Mouse (Mus musculus) spleen, adult 2 months (tissue): ENCODE measurements around the gene Rad51b. TPM values are rescaled to one million over a fixed set of nuclear protein-coding genes. Genes with fewer than 3 reads are reported as not detected.

ENCODE experiments used
- DNase-seq, 2 experiments: peaks; one replicate each; pipeline versions ENCODE4 v3.0.0 to v3.0.0-alpha.2; 2012 to 2021; ENCODE audit warnings: low spot score in 2 of 2, low read depth in 1 of 2
- H3K27ac ChIP-seq: fragments of 200-500 bp; 2 replicates; pipeline ENCODE4 v1.5.1; 2012; ENCODE audit warnings: low read length, inconsistent platforms; ENCODE audit not compliant: insufficient read depth
- H3K27me3 ChIP-seq: fragments of 200-500 bp; 2 replicates; pipeline ENCODE4 v1.6.1; 2012; ENCODE audit warnings: mild to moderate bottlenecking, moderate library complexity, low read length, inconsistent platforms; ENCODE audit not compliant: control insufficient read depth, insufficient read depth
- H3K36me3 ChIP-seq: fragments of 200-500 bp; 2 replicates; pipeline ENCODE4 v1.6.1; 2012; ENCODE audit warnings: mild to moderate bottlenecking, low read length, inconsistent platforms; ENCODE audit not compliant: control insufficient read depth, insufficient read depth
- H3K4me1 ChIP-seq: fragments of 200-500 bp; 2 replicates; pipeline ENCODE4 v1.6.1; 2011; ENCODE audit warnings: inconsistent platforms; ENCODE audit not compliant: control insufficient read depth, insufficient read depth, insufficient read length
- H3K4me3 ChIP-seq: fragments of 200-500 bp; 2 replicates; pipeline ENCODE4 v1.5.1; 2011; ENCODE audit warnings: mild to moderate bottlenecking, inconsistent platforms; ENCODE audit not compliant: insufficient read depth, insufficient read length; ENCODE audit errors: extremely low read depth
- CTCF ChIP-seq: fragments of 200-500 bp; IDR thresholded peaks from 2 replicates; pipeline ENCODE4 v1.5.1; 2011; ENCODE audit warnings: mild to moderate bottlenecking, inconsistent platforms; ENCODE audit not compliant: insufficient read depth, insufficient read length, insufficient replicate concordance; ENCODE audit errors: extremely low read depth
- POLR2A ChIP-seq: fragments of 200-500 bp; IDR thresholded peaks from 2 replicates; pipeline ENCODE4 v1.6.1; 2011; ENCODE audit warnings: low read depth, low read length, inconsistent platforms
- WGBS: fragments of 180-500 bp; shearing (Covaris S2); methylation state at CpG from one replicate; pipeline ENCODE4 v1.1.7; 2018; 5-methylcytosine and 5-hydroxymethylcytosine counted together
- polyA plus RNA-seq: library from polyadenylated mRNA; depleted of rRNA; stranded (reverse); fragments of >200 nt; gene quantifications from 2 replicates; pipeline ENCODE4 v1.2.3, GENCODE M21; 2012; rRNA removed

Rad51b gene
- polyA plus RNA-seq = 0.26 and 0.39 TPM in 2 replicates

DNA sequence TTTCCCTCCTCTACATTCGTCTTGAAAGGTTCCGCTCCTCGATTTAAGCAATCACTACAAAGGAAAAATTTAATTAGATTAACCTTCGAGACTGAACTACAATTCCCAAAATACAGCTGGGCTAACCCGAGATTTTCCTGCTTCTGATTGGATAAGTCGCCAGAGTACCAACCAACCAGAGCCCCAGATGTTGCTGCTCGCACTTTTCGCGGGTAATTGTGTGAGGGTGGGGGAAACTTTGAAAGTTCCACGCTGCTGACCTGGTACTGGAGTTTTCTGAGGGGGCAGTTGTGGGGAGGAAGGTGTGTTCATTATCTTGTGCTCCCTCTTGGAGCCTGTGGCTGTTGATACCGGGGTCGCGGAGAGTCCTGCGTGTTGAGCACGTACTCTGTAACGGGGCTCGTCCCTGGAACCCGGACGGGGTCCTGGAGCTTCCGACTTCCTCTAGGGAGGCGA is at the start of gene Rad51b:
Rad51b (plus strand) TSS at position 162 of the 456 bp plus-strand sequence.
- WGBS = under 1% methylated on average over 21 of the region's 21 CpGs
- peak within 1 kb of the TSS; percentile 76 for H3K4me3 ChIP-seq
- no peak for TF ChIP-seq POLR2A
- TF ChIP-seq CTCF = no peak
- peak; percentile 68 to 78 for DNase-seq
- peaks cover 4% of the 10 kb centered on the region; the same call in 1 of the 2 replicates for H3K36me3 ChIP-seq
- peak within 1 kb of the TSS; percentile 45 for H3K27ac ChIP-seq
- H3K4me1 ChIP-seq = peaks cover 6% of the 10 kb centered on the region; the same call in 1 of the 2 replicates
- no peaks in the 10 kb centered on the region for H3K27me3 ChIP-seq

DNA sequence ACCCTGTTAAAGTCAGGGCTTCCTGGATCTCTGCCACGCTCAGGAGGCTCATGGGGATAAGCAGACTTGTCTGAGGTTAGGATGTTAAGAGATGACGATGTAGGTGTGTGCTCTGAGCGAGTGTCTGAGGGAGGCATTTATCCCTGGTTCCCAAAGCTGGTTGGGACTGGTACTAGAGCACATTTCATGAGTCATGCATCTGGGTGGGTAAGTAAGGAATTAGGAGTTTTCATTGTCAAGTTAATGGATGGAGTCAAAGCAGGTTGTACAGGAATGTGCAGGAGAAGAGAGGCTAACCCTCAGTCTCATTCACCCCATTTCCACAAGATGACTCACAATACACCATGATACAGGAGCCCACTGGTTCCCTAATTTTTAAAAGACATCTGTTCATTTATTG is 49.0 kb upstream of the Rad51b start:
- no peak for DNase-seq
- Histone ChIP-seq H3K27me3 (no peaks in the 10 kb centered on the region), H3K4me1 (no peaks in the 10 kb centered on the region), H3K36me3 (peaks cover 42% of the 10 kb centered on the region), H3K4me3 (no peak overlapping the region), H3K27ac (no peak overlapping the region)
- TF ChIP-seq POLR2A (no peak), CTCF (no peak)
- 93% methylated on average over 3 of the region's 3 CpGs for WGBS

DNA sequence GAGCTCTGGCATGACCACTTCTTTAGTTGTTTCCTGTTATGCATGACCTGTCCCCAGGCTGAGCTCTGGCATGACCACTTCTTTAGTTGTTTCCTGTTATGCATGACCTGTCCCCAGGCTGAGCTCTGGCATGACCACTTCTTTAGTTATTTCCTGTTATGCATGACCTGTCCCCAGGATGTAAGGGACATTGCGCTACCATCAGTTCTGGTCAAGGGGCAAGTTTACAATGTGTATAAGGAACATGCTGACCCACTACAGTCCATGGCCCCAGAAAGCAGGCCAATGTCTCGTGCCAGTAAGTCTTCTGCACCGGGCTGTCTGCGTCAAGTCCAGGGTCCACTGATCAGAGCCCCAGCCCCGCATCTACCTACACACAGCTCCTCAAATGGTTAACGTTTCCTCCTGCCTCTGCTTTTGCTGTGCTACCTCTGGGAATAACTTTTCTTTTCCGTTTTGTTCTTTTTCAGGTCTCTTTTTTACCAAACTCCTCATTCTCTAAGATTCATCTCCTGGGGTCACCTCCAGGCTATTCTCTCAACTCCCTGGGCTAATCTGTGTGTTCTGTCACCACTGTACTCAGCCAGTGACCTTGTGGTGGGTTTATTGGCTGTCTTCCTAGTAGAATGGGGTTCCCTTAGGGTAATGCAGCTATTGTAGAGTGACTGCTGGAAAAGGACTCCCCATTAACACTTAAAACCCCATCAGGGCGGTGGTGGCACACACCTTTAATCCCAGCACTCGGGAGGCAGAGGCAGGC is 43.6 kb upstream of the Rad51b start:
- WGBS = 56% methylated on average over 9 of the region's 9 CpGs
- TF ChIP-seq CTCF (no peak), POLR2A (no peak)
- Histone ChIP-seq H3K36me3 (peaks cover 34% of the 10 kb centered on the region), H3K27ac (peak overlapping the region; percentile 70), H3K27me3 (no peaks in the 10 kb centered on the region), H3K4me1 (peaks cover 2% of the 10 kb centered on the region; the same call in 1 of the 2 replicates), H3K4me3 (no peak overlapping the region)
- DNase-seq = peak; percentile 4 to 5

DNA sequence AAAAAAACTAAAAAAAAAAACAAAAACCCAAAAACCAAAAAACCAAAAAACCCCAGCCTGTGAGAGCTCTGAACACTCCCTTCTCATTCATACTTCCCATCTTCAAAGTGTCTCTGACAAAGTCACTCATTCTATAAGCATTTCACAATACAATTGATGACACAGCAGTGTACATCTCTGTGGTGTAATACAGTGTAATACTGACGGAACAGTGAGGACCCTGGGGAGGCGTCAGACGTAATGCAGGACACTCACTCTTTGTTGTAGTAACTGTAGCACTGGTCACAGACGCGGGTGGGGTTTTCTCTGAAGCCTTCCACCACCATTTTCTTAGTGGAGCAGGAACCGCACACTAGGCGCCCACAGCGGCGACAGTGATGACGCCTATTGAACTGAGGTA is 42.1 kb upstream of the Rad51b start:
- Histone ChIP-seq H3K36me3 (peaks cover 26% of the 10 kb centered on the region), H3K4me3 (no peak overlapping the region)

DNA sequence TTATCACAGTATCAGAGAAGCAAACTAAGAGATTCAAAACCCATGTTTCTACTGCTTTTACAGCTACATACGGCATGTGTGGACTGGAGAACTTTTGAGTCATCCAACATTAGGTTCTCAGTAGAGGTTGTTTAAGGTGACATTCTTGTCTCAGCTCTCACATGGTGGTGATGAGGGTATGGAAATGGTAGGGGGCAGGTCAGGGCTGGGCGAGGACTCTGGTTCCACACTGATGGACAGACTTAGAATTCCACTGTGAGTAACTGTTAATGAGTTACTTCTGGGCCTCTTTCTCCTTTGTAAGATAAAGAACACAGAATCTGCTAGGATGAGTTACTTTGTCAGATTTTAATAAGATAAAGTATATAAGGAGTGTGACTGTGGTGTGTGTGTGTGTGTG is 36.9 kb upstream of the Rad51b start:
- H3K36me3 ChIP-seq = peaks cover 37% of the 10 kb centered on the region
- H3K27me3 ChIP-seq = no peaks in the 10 kb centered on the region
- no peaks in the 10 kb centered on the region for H3K4me1 ChIP-seq
- whole genome bisulfite sequencing = 87% methylated on average over 2 of the region's 2 CpGs
- no peak overlapping the region for H3K27ac ChIP-seq
- no peak overlapping the region for H3K4me3 ChIP-seq
- no peak for TF ChIP-seq POLR2A
- TF ChIP-seq CTCF = no peak
- no peak for DNase-seq

More for the DNA sequence above, 42.1 kb upstream of the Rad51b start:
- peaks cover 2% of the 10 kb centered on the region; the same call in 1 of the 2 replicates for H3K4me1 ChIP-seq
- TF ChIP-seq POLR2A (no peak), CTCF (no peak)
- no peaks in the 10 kb centered on the region for H3K27me3 ChIP-seq
- H3K27ac ChIP-seq = no peak overlapping the region
- 95% methylated on average over 10 of the region's 10 CpGs for WGBS
- DNase-seq = no peak

DNA sequence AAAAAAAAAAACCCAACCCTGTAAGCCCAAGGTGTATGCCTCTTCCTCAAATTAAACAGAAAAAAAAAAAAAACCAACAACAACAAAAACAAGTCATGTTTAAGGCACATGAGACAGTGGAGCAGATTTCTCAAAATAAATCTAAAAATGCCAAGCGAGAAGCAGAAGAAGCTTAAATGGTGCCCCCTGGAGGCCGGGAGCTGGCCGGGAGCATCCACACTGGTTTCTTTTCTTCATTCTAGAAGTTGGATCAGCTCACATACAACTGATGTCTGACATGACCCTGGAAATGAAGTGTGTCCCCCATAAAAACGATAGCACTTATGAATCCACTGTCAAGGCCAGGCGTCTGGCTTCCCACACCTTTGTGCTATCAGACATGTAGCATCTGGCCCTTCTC is 36.0 kb upstream of the Rad51b start:
- peaks cover 38% of the 10 kb centered on the region for H3K36me3 ChIP-seq
- no peaks in the 10 kb centered on the region for H3K27me3 ChIP-seq
- peak in 1 of 2 experiments; percentile 13 for DNase-seq
- WGBS = 64% methylated on average over 5 of the region's 5 CpGs
- H3K4me3 ChIP-seq = no peak overlapping the region
- no peaks in the 10 kb centered on the region for H3K4me1 ChIP-seq
- no peak overlapping the region for H3K27ac ChIP-seq
- TF ChIP-seq CTCF = peak; percentile 30; the same call in 1 of the 2 replicates
- no peak for TF ChIP-seq POLR2A

DNA sequence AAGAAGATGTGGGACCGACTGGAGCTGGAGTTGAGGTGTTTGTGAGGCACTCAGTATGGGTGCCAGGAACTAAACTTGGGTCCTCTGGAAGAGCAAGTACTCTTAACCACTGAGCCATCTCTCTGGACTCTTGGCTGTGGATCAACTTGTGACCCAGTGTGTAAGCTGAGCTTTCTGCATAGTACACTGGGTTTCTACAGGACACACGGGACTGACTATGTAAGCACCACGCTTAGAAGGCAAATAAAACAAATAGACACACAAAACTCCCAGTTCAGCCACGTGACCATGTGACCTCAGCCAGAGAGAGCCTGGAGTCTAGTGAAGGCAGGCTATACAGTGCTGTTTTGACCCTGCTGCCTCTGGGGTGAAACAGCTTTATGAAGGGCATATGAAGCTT is 24.5 kb upstream of the Rad51b start:
- DNase-seq = no peak
- TF ChIP-seq CTCF = no peak
- TF ChIP-seq POLR2A = no peak

More for the DNA sequence above, 24.5 kb upstream of the Rad51b start:
- Histone ChIP-seq H3K27me3 (no peaks in the 10 kb centered on the region), H3K4me1 (no peaks in the 10 kb centered on the region), H3K4me3 (no peak overlapping the region), H3K36me3 (peaks cover 65% of the 10 kb centered on the region), H3K27ac (no peak overlapping the region)
- 93% methylated on average over 4 of the region's 4 CpGs for WGBS
